Mouse (Mus musculus) heart, adult 10 weeks (tissue): ENCODE measurements around the gene Rps6ka1. TPM values are rescaled to one million over a fixed set of nuclear protein-coding genes. Genes with fewer than 3 reads are reported as not detected.

Experiments
- polyA plus RNA-seq: library from polyadenylated mRNA; stranded (reverse); fragments of 350-450 nt; fragmentation: Illumina TruSeq; extraction: RNeasy Lipid Tissue Mini Kit (QIAGEN cat#74804); gene quantifications from one replicate; pipeline ENCODE4 v1.2.3, GENCODE M21; 2014; ENCODE audit warnings: low read depth, low replicate concordance

Rps6ka1 gene
- polyA plus RNA-seq = 4.0 TPM

GRCm38 (mm10) chr4:133887672-133888453, at the start of gene Rps6ka1:
Gene Rps6ka1, minus strand, starts transcription at chr4:133887797.

Other genes with a start within 250 kb of the Rps6ka1 start
- 13.6 TPM for gene Zdhhc18, start 237.6 kb downstream of the Rps6ka1 start, polyA plus RNA-seq
- 11.4 TPM for gene Pigv, start 215.2 kb downstream of the Rps6ka1 start, polyA plus RNA-seq
- 21.0 TPM for gene Arid1a, start 131.0 kb downstream of the Rps6ka1 start, polyA plus RNA-seq
- gene Hmgn2, start 80.9 kb upstream of the Rps6ka1 start, polyA plus RNA-seq = 176 TPM
- gene Dhdds, start 113.1 kb upstream of the Rps6ka1 start, polyA plus RNA-seq = 25.1 TPM
- gene Lin28a, start 131.0 kb upstream of the Rps6ka1 start, polyA plus RNA-seq = not detected
- not detected for gene Zfp683, start 166.0 kb upstream of the Rps6ka1 start, polyA plus RNA-seq
- gene Crybg2, start 173.0 kb upstream of the Rps6ka1 start, polyA plus RNA-seq = not detected
- 15.5 TPM for gene Cd52, start 207.3 kb upstream of the Rps6ka1 start, polyA plus RNA-seq
- 0.97 TPM for gene Ubxn11, start 214.8 kb upstream of the Rps6ka1 start, polyA plus RNA-seq
- 47.5 TPM for gene Sh3bgrl3, start 241.0 kb upstream of the Rps6ka1 start, polyA plus RNA-seq